Mouse (Mus musculus): ENCODE measurements around the gene Rab3il1.

DNA sequence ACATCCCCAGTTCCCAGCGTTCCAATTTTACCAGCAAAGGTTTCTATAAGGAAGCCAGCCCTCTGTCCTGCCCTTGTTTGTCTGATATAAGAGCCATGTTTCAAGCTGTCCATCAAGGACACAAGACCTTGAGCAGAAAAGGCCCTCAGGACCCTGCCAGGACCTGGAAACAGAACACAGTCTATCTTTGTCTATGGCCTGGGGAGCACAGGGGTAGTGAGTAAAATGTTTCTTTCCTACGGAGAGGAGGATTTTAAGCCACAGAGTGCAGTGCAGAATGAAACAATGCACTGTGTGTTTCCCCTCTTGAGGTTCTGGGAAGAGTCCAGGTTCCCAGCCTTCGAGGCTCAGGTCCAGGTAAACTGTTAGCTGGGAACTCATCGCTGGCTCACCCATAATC is 85.5 kb downstream of the Rab3il1 start:
- TF ChIP-seq POLR2A (IDR thresholded peaks at IDR 0.05; ENCODE audit: insufficient read depth, low read depth, low read length) (no peak), CTCF (IDR thresholded peaks at IDR 0.05; ENCODE audit: insufficient read depth, low read depth, low read length) (no peak)

Measured in olfactory bulb, adult 2 months (tissue).